Mouse (Mus musculus) granulocyte monocyte progenitor cell, adult 5-6 weeks (primary cell): ENCODE results near the gene Pink1. TPM values are rescaled to one million over a fixed set of nuclear protein-coding genes. Genes with fewer than 3 reads are reported as not detected.

Experiments used
- ATAC-seq: replicated peaks from 2 replicates; pipeline ENCODE4 v1.8.0; 2016; ENCODE audit warnings: mild to moderate bottlenecking, moderate TSS enrichment, inconsistent platforms; ENCODE audit not compliant: poor library complexity, severe bottlenecking
- total RNA-seq, 2 experiments: library from RNA; stranded (forward) in 1 of 2; stranded (reverse) in 1 of 2; fragments of 200-712, 200-1000 nt in 1 of 2; fragments of >200 nt in 1 of 2; fragmentation: Nextera tagmentation in 1 of 2; gene quantifications; 2 replicates each; pipeline ENCODE4 v1.2.3; 2014 to 2017

The Pink1 gene
- total RNA-seq, 2 experiments from 2014 or later = 30.2 to 40.8 TPM

GRCm38 (mm10) chr4:138272011-138272997, 53.8 kb downstream of the Pink1 start:
- no peak for ATAC-seq

DNA sequence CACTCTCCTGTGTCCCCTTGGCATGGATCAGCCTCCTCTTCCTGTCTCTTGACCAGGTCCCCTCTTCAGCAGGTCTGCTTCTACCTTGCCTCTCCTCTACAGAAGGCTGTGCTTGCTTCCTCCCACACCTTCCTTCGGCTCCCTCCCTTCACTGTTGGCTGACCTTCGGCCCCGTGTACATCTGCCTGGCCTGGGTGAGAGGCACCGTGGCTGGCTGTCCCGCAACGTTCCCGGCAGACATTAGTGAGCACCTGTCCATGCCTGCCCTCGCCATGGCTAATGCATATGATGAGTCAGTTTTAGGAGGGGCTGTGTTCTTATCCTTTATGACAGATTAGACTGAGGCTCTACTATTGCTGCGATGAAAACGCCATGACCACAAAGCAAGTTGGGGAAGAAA, 58.2 kb downstream of the Pink1 start:
- no peak for ATAC-seq

Other genes starting within 250 kb of the Pink1 start
- 203 and 218 TPM in 2 replicates for gene Hp1bp3, start 110.0 kb downstream of the Pink1 start, total RNA-seq (2014; fragmentation: Nextera tagmentation)
- 221 and 239 TPM in 2 replicates for gene Hp1bp3, start 110.0 kb downstream of the Pink1 start, total RNA-seq (2017)
- gene Sh2d5, start 75.9 kb downstream of the Pink1 start, total RNA-seq (2014; fragmentation: Nextera tagmentation) = 29.1 and 42.7 TPM in 2 replicates
- gene Sh2d5, start 75.9 kb downstream of the Pink1 start, total RNA-seq (2017) = 18.8 and 27.7 TPM in 2 replicates
- 8.1 and 10.6 TPM in 2 replicates for gene Kif17, start 75.9 kb downstream of the Pink1 start, total RNA-seq (2014; fragmentation: Nextera tagmentation)
- gene Kif17, start 75.9 kb downstream of the Pink1 start, total RNA-seq (2017) = 6.0 and 8.9 TPM in 2 replicates
- 318 and 319 TPM in 2 replicates for gene Ddost, start 21.6 kb downstream of the Pink1 start, total RNA-seq (2014; fragmentation: Nextera tagmentation)
- gene Ddost, start 21.6 kb downstream of the Pink1 start, total RNA-seq (2017) = 238 and 289 TPM in 2 replicates
- not detected in 2 replicates for gene Cda, start 41.7 kb upstream of the Pink1 start, total RNA-seq (2014; fragmentation: Nextera tagmentation)
- not detected in 2 replicates for gene Cda, start 41.7 kb upstream of the Pink1 start, total RNA-seq (2017)
- gene Fam43b, start 70.2 kb upstream of the Pink1 start, total RNA-seq (2014; fragmentation: Nextera tagmentation) = not detected in 2 replicates
- gene Fam43b, start 70.2 kb upstream of the Pink1 start, total RNA-seq (2017) = not detected in 2 replicates
- gene Mul1, start 108.4 kb upstream of the Pink1 start, total RNA-seq (2014; fragmentation: Nextera tagmentation) = 7.4 and 10.1 TPM in 2 replicates
- 7.6 and 8.7 TPM in 2 replicates for gene Mul1, start 108.4 kb upstream of the Pink1 start, total RNA-seq (2017)
- gene Camk2n1, start 128.0 kb upstream of the Pink1 start, total RNA-seq (2014; fragmentation: Nextera tagmentation) = not detected in 2 replicates
- gene Camk2n1, start 128.0 kb upstream of the Pink1 start, total RNA-seq (2017) = not detected in 2 replicates